Mouse (Mus musculus) ES-E14 (cell line): ENCODE measurements around the gene Ttc32.

Experiments
- CHD2 ChIP-seq: IDR thresholded peaks from 2 replicates; pipeline ENCODE4 v1.6.1; 2014; ENCODE audit warnings: mild to moderate bottlenecking, low read depth, low read length, inconsistent platforms
- HCFC1 ChIP-seq: IDR thresholded peaks from 2 replicates; pipeline ENCODE4 v1.6.1; 2012; ENCODE audit warnings: low read length, inconsistent platforms, borderline replicate concordance; ENCODE audit not compliant: insufficient read depth
- MAFK ChIP-seq: IDR thresholded peaks from 2 replicates; pipeline ENCODE4 v1.6.1; 2014; ENCODE audit warnings: mild to moderate bottlenecking, low read depth, low read length, inconsistent platforms; ENCODE audit not compliant: insufficient read depth
- ZC3H11A ChIP-seq: IDR thresholded peaks from 2 replicates; pipeline ENCODE4 v1.6.1; 2012; ENCODE audit warnings: low read depth, mild to moderate bottlenecking, inconsistent platforms, low read length, borderline replicate concordance

GRCm38 (mm10) chr12:9054012-9054411 is 24.2 kb downstream of the Ttc32 start:
- TF ChIP-seq ZC3H11A, result no peak
- TF ChIP-seq HCFC1, result no peak
- no peak for TF ChIP-seq CHD2
- TF ChIP-seq MAFK, result no peak
